Comparison of ENCODE assay signal across 29 mouse cellular contexts in genomic region chr1:125497006-125497405, GRCm38 (mm10).
A peak's percentile ranks its signal among the peaks of the same experiment; 100 is the strongest.
DNase-seq lines count a peak whose midpoint lies in the region; ATAC-seq lines count a peak whose summit lies in the region.
"Had no signal": no experiment of that assay in that cellular context is flagged by ENCODE, and none has a peak within 500 bp of the region (broad histone marks: within the 10 kb centered on the region; RNA-seq: fewer than 3 reads in every experiment).

No protein-coding gene starts in this region.

- no peak overlapping the region for H3K27ac ChIP-seq in forebrain, embryonic 14.5 days (ENCODE audit: low read depth, low read length)
- no peak overlapping the region for H3K27ac ChIP-seq in forebrain, embryonic 11.5 days (ENCODE audit: low read depth, low read length)
- H3K27ac ChIP-seq in embryonic facial prominence, embryonic 15.5 days (replicated peaks): peak overlapping the region; percentile 40
- no peak overlapping the region for H3K27ac ChIP-seq in stomach, embryonic 14.5 days (ENCODE audit: low read length)
- H3K27ac ChIP-seq: forebrain, embryonic 10.5 days; forebrain, embryonic 15.5 days; heart, adult 2 months; heart, embryonic 10.5 days; heart, embryonic 13.5 days; hindbrain, embryonic 14.5 days; hindbrain, postnatal 0 days had no signal

- no peaks in the 10 kb centered on the region for H3K36me3 ChIP-seq in forebrain, embryonic 14.5 days (ENCODE audit: control insufficient read depth, insufficient read depth, low read length)
- H3K36me3 ChIP-seq in forebrain, embryonic 11.5 days (ENCODE audit: control insufficient read depth, insufficient read depth, low read length): no peaks in the 10 kb centered on the region
- no peaks in the 10 kb centered on the region for H3K36me3 ChIP-seq in embryonic facial prominence, embryonic 15.5 days
- no peaks in the 10 kb centered on the region for H3K36me3 ChIP-seq in stomach, embryonic 14.5 days (ENCODE audit: control insufficient read depth, insufficient read depth, low read length)
- H3K36me3 ChIP-seq: forebrain, embryonic 10.5 days; forebrain, embryonic 15.5 days; G1E; heart, embryonic 10.5 days; heart, embryonic 13.5 days had no signal

- no peak overlapping the region for H3K4me3 ChIP-seq in forebrain, embryonic 14.5 days (ENCODE audit: low read depth, low read length)
- H3K4me3 ChIP-seq in forebrain, embryonic 11.5 days (ENCODE audit: low read depth, low read length): no peak overlapping the region
- no peak overlapping the region for H3K4me3 ChIP-seq in embryonic facial prominence, embryonic 15.5 days (replicated peaks)
- H3K4me3 ChIP-seq in stomach, embryonic 14.5 days (ENCODE audit: low read depth, low read length): no peak overlapping the region
- H3K4me3 ChIP-seq: forebrain, embryonic 10.5 days; forebrain, embryonic 15.5 days; heart, adult 2 months; heart, embryonic 10.5 days; heart, embryonic 13.5 days had no signal

- no peaks in the 10 kb centered on the region for H3K4me1 ChIP-seq in forebrain, embryonic 14.5 days (ENCODE audit: control insufficient read depth, insufficient read depth, low read length)
- H3K4me1 ChIP-seq in forebrain, embryonic 11.5 days (replicated peaks; ENCODE audit: control insufficient read depth, insufficient read depth, low read length): no peaks in the 10 kb centered on the region
- no peaks in the 10 kb centered on the region for H3K4me1 ChIP-seq in embryonic facial prominence, embryonic 15.5 days
- no peaks in the 10 kb centered on the region for H3K4me1 ChIP-seq in stomach, embryonic 14.5 days (ENCODE audit: control insufficient read depth, insufficient read depth, low read length)
- H3K4me1 ChIP-seq: forebrain, embryonic 10.5 days; forebrain, embryonic 15.5 days; heart, embryonic 10.5 days; heart, embryonic 13.5 days had no signal

- WGBS in forebrain, embryonic 14.5 days: 85% methylated on average over 9 of the region's 9 CpGs
- WGBS in forebrain, embryonic 11.5 days: 86% methylated on average over 9 of the region's 9 CpGs
- 72% methylated on average over 9 of the region's 9 CpGs for WGBS in embryonic facial prominence, embryonic 15.5 days
- 82% methylated on average over 9 of the region's 9 CpGs for WGBS in stomach, embryonic 14.5 days

- H3K9me3 ChIP-seq in forebrain, embryonic 14.5 days (replicated peaks; ENCODE audit: control insufficient read depth, low read length): no peaks in the 10 kb centered on the region
- H3K9me3 ChIP-seq in forebrain, embryonic 11.5 days (ENCODE audit: control insufficient read depth, low read length): no peaks in the 10 kb centered on the region
- H3K9me3 ChIP-seq in embryonic facial prominence, embryonic 15.5 days (replicated peaks): no peaks in the 10 kb centered on the region
- H3K9me3 ChIP-seq in stomach, embryonic 14.5 days (ENCODE audit: control insufficient read depth, low read depth, low read length): no peaks in the 10 kb centered on the region
- H3K9me3 ChIP-seq: forebrain, embryonic 10.5 days; forebrain, embryonic 15.5 days; G1E; heart, embryonic 10.5 days had no signal

- H3K27me3 ChIP-seq in forebrain, embryonic 14.5 days (replicated peaks; ENCODE audit: control insufficient read depth, insufficient read depth, low read length): no peaks in the 10 kb centered on the region
- no peaks in the 10 kb centered on the region for H3K27me3 ChIP-seq in forebrain, embryonic 11.5 days (ENCODE audit: control insufficient read depth, insufficient read depth, low read length)
- no peaks in the 10 kb centered on the region for H3K27me3 ChIP-seq in embryonic facial prominence, embryonic 15.5 days
- no peaks in the 10 kb centered on the region for H3K27me3 ChIP-seq in stomach, embryonic 14.5 days (ENCODE audit: control insufficient read depth, insufficient read depth, low read length)
- H3K27me3 ChIP-seq: CH12.LX; forebrain, embryonic 15.5 days; heart, embryonic 13.5 days; Patski had no signal

- H3K9ac ChIP-seq in forebrain, embryonic 14.5 days (ENCODE audit: low read length): no peak overlapping the region
- no peak overlapping the region for H3K9ac ChIP-seq in forebrain, embryonic 11.5 days (ENCODE audit: low read length)
- H3K9ac ChIP-seq in embryonic facial prominence, embryonic 15.5 days: no peak overlapping the region
- no peak overlapping the region for H3K9ac ChIP-seq in stomach, embryonic 14.5 days (replicated peaks; ENCODE audit: low read depth, low read length)
- H3K9ac ChIP-seq: forebrain, embryonic 15.5 days; heart, embryonic 13.5 days; hindbrain, embryonic 14.5 days had no signal

- H3K4me2 ChIP-seq in forebrain, embryonic 14.5 days (ENCODE audit: low read length): no peak overlapping the region
- no peak overlapping the region for H3K4me2 ChIP-seq in forebrain, embryonic 11.5 days (ENCODE audit: low read depth, low read length, severe bottlenecking)
- H3K4me2 ChIP-seq in embryonic facial prominence, embryonic 15.5 days (replicated peaks): no peak overlapping the region
- H3K4me2 ChIP-seq in stomach, embryonic 14.5 days (replicated peaks; ENCODE audit: low read depth, low read length): no peak overlapping the region
- H3K4me2 ChIP-seq: forebrain, embryonic 15.5 days; heart, embryonic 13.5 days; hindbrain, embryonic 14.5 days had no signal

- no peak for ATAC-seq in forebrain, embryonic 14.5 days
- no peak for ATAC-seq in forebrain, embryonic 11.5 days (replicated peaks; ENCODE audit: low FRiP score)
- ATAC-seq in embryonic facial prominence, embryonic 15.5 days (ENCODE audit: insufficient number of reproducible peaks, low FRiP score, low TSS enrichment, low read depth): no peak
- ATAC-seq in stomach, embryonic 14.5 days (ENCODE audit: insufficient number of reproducible peaks, insufficient read depth, low FRiP score, low read depth): 0 out of 2 replicates have a peak, but pooled peaks have one; percentile 37
- ATAC-seq in erythroblast, adult 5-6 weeks (replicated peaks; ENCODE audit: low FRiP score, poor library complexity, severe bottlenecking): no peak
- ATAC-seq: forebrain, embryonic 15.5 days; hindbrain, postnatal 0 days; inflammation-experienced regulatory T-cells, adult 6 months; intestine, embryonic 16.5 days; Patski had no signal

- DNase-seq in forebrain, embryonic 14.5 days (ENCODE audit: low spot score): peak; percentile 5
- no peak for DNase-seq in forebrain, embryonic 11.5 days (ENCODE audit: low spot score)
- DNase-seq in testis, postnatal 10 days (ENCODE audit: low spot score): no peak
- DNase-seq: adrenal gland, postnatal 10 days; adrenal gland, postnatal 36 days; B cell, adult 2 months; cerebellum, adult 11 months; cerebellum, adult 8-10 months; cerebellum, postnatal 10 days; cerebellum, postnatal 36 days; embryo, embryonic 11 days; gastrocnemius, postnatal 25 days; heart, adult 2 months; heart, postnatal 14 days; heart, postnatal 4 days had no signal
